Mouse (Mus musculus) heart, postnatal 0 days (tissue): ENCODE results near the gene Tkfc. TPM values are rescaled to one million over a fixed set of nuclear protein-coding genes. Genes with fewer than 3 reads are reported as not detected.

Experiments
- ATAC-seq: fragments of 200-750 bp; cut with Nextera tagmentation; 2 replicates; pipeline ENCODE4 v1.8.0; 2017; ENCODE audit warnings: low read depth, moderate number of reproducible peaks, moderate library complexity; ENCODE audit not compliant: insufficient read depth
- DNase-seq: peaks from one replicate; pipeline ENCODE4 v3.0.0-alpha.2; 2016; ENCODE audit warnings: low spot score
- H3K27ac ChIP-seq: fragments of 300-500 bp; sonication (generic); 2 replicates; pipeline ENCODE4 v1.5.1; 2014; ENCODE audit warnings: low read depth, mild to moderate bottlenecking
- H3K27me3 ChIP-seq: fragments of 300-500 bp; sonication (generic); 2 replicates; pipeline ENCODE4 v1.6.1; 2014; ENCODE audit warnings: low read length, mixed read lengths; ENCODE audit not compliant: control insufficient read depth, insufficient read depth
- H3K36me3 ChIP-seq: fragments of 300-500 bp; sonication (generic); replicated peaks from 2 replicates; pipeline ENCODE4 v1.6.1; 2014; ENCODE audit warnings: low read length, mixed read lengths; ENCODE audit not compliant: control insufficient read depth, insufficient read depth
- H3K4me1 ChIP-seq: fragments of 300-500 bp; sonication (generic); 2 replicates; pipeline ENCODE4 v1.6.1; 2014; ENCODE audit warnings: antibody characterized with exemption; ENCODE audit not compliant: control insufficient read depth, insufficient read depth
- H3K4me2 ChIP-seq: fragments of 300-500 bp; sonication (generic); 2 replicates; pipeline ENCODE4 v1.6.1; 2014; ENCODE audit warnings: low read depth, mild to moderate bottlenecking, low read length, moderate library complexity
- H3K4me3 ChIP-seq: fragments of 300-500 bp; sonication (generic); 2 replicates; pipeline ENCODE4 v1.5.1; 2014; ENCODE audit warnings: low read depth, low read length
- H3K9ac ChIP-seq: fragments of 300-500 bp; sonication (generic); replicated peaks from 2 replicates; pipeline ENCODE4 v1.6.1; 2014; ENCODE audit warnings: low read depth, low read length, mixed read lengths
- H3K9me3 ChIP-seq: fragments of 300-500 bp; sonication (generic); replicated peaks from 2 replicates; pipeline ENCODE4 v1.6.1; 2016; ENCODE audit warnings: low read length; ENCODE audit not compliant: control insufficient read depth
- CTCF ChIP-seq: IDR thresholded peaks from 2 replicates; pipeline ENCODE4 v1.5.1; 2016; ENCODE audit warnings: antibody characterized with exemption, control low read depth, low read depth
- EP300 ChIP-seq: IDR thresholded peaks from 2 replicates; pipeline ENCODE4 v1.6.1; 2016; ENCODE audit warnings: antibody characterized with exemption, low read depth
- WGBS: fragments of 180-500 bp; shearing (Covaris S2); extraction: QIAGEN DNeasy Blood & Tissue Kit; methylation state at CpG from one replicate; pipeline ENCODE4 v1.1.7; 2014; 5-methylcytosine and 5-hydroxymethylcytosine counted together
- polyA plus RNA-seq: library from polyadenylated mRNA; unstranded; fragments of >200 nt; fragmentation: Nextera tagmentation; extraction: Ambion mirVana; gene quantifications from 2 replicates; pipeline ENCODE4 v1.2.1, GENCODE M21; 2015
- total RNA-seq: library from RNA; depleted of rRNA; stranded (reverse); fragments of >200 nt; gene quantifications from 2 replicates; pipeline ENCODE4 v1.2.3, GENCODE M21; 2014; ENCODE audit warnings: low replicate concordance

Tkfc gene
- total and polyA plus RNA-seq, 2 experiments from 2014 or later: 2.7 to 5.9 TPM

GRCm38 (mm10) chr19:10583550-10584146 lies 21.8 kb downstream of the Tkfc start:
- TF ChIP-seq EP300 (no peak), CTCF (no peak)
- H3K9me3 ChIP-seq: no peaks in the 10 kb centered on the region
- no peak overlapping the region for H3K9ac ChIP-seq
- no peak for ATAC-seq
- no peak overlapping the region for H3K4me3 ChIP-seq
- WGBS: 36% methylated on average over 7 of the region's 7 CpGs
- H3K36me3 ChIP-seq: peaks cover 32% of the 10 kb centered on the region; the same call in 1 of the 2 replicates
- no peaks in the 10 kb centered on the region for H3K27me3 ChIP-seq
- no peak overlapping the region for H3K27ac ChIP-seq
- no peak overlapping the region for H3K4me2 ChIP-seq
- DNase-seq: no peak
- 0 out of 2 replicates have a peak, but pooled peaks cover 3% of the 10 kb centered on the region for H3K4me1 ChIP-seq

GRCm38 (mm10) chr19:10581984-10582383 lies 23.5 kb downstream of the Tkfc start:
- Histone ChIP-seq H3K9ac (no peak overlapping the region), H3K9me3 (no peaks in the 10 kb centered on the region), H3K27ac (no peak overlapping the region), H3K4me3 (no peak overlapping the region), H3K4me1 (0 out of 2 replicates have a peak, but pooled peaks cover 13% of the 10 kb centered on the region), H3K27me3 (no peaks in the 10 kb centered on the region), H3K36me3 (peaks cover 22% of the 10 kb centered on the region; the same call in 1 of the 2 replicates), H3K4me2 (no peak overlapping the region)
- no peak for ATAC-seq
- no peak for DNase-seq
- TF ChIP-seq CTCF: no peak
- no peak for TF ChIP-seq EP300
- WGBS: 67% methylated on average over 6 of the region's 6 CpGs

- H3K36me3 ChIP-seq: peaks cover 22% of the 10 kb centered on the region; the same call in 1 of the 2 replicates
- H3K4me1 ChIP-seq: peaks cover 21% of the 10 kb centered on the region; the same call in 1 of the 2 replicates
- ATAC-seq (no peak), DNase-seq (no peak)
- no peak for TF ChIP-seq EP300
- TF ChIP-seq CTCF: no peak
- H3K9me3 ChIP-seq: no peaks in the 10 kb centered on the region
- H3K4me3 ChIP-seq: no peak overlapping the region
- no peak overlapping the region for H3K9ac ChIP-seq
- no peaks in the 10 kb centered on the region for H3K27me3 ChIP-seq
- H3K4me2 ChIP-seq: no peak overlapping the region
- 72% methylated on average over 3 of the region's 3 CpGs for WGBS
- no peak overlapping the region for H3K27ac ChIP-seq
These were observed 24.7 kb downstream of the Tkfc start for GRCm38 (mm10) chr19:10580761-10581160.

- H3K27ac ChIP-seq: no peak overlapping the region
- peaks cover 21% of the 10 kb centered on the region; the same call in 1 of the 2 replicates for H3K4me1 ChIP-seq
- H3K4me2 ChIP-seq: no peak overlapping the region
- ATAC-seq (no peak), DNase-seq (no peak)
- H3K9ac ChIP-seq: no peak overlapping the region
- TF ChIP-seq CTCF (no peak), EP300 (no peak)
- no peaks in the 10 kb centered on the region for H3K27me3 ChIP-seq
- H3K4me3 ChIP-seq: no peak overlapping the region
- no peaks in the 10 kb centered on the region for H3K9me3 ChIP-seq
- 79% methylated on average over 3 of the region's 3 CpGs for WGBS
- peaks cover 20% of the 10 kb centered on the region for H3K36me3 ChIP-seq
These were observed 25.4 kb downstream of the Tkfc start for GRCm38 (mm10) chr19:10580102-10580501.

- Histone ChIP-seq H3K9me3 (no peaks in the 10 kb centered on the region), H3K9ac (peak within 1 kb of the TSS; percentile 70), H3K27me3 (no peaks in the 10 kb centered on the region), H3K4me2 (peak within 1 kb of the TSS; percentile 93), H3K4me1 (peaks cover 21% of the 10 kb centered on the region; the same call in 1 of the 2 replicates), H3K27ac (peak within 1 kb of the TSS; percentile 86), H3K36me3 (peaks cover 30% of the 10 kb centered on the region), H3K4me3 (peak within 1 kb of the TSS; percentile 66)
- TF ChIP-seq CTCF (peak; percentile 60), EP300 (0 out of 2 replicates have a peak, but pooled peaks have one; percentile 56)
- ATAC-seq (peak; percentile 94), DNase-seq (peak; percentile 95)
- under 1% methylated on average over 44 of the region's 44 CpGs for WGBS
These were observed 28.5 kb downstream of the Tkfc start, which contains the start of the genes Cyb561a3 and Tmem138 for GRCm38 (mm10) chr19:10576690-10577561. TSS of gene Cyb561a3 (plus strand) at chr19:10577172. TSS of gene Tmem138 (minus strand) at chr19:10577362.
